Mouse (Mus musculus) megakaryocyte, embryonic 14.5 days (primary cell): ENCODE results near the gene Meaf6. TPM values are rescaled to one million over a fixed set of nuclear protein-coding genes. Genes with fewer than 3 reads are reported as not detected.

Experiments used
- H3K27me3 ChIP-seq: replicated peaks from 2 replicates; pipeline ENCODE3; 2012; ENCODE audit warnings: inconsistent platforms
- H3K36me3 ChIP-seq: replicated peaks from 2 replicates; pipeline ENCODE3; 2012; ENCODE audit warnings: low read length, inconsistent platforms, mixed read lengths
- H3K4me1 ChIP-seq: 2 replicates; pipeline ENCODE4 v1.6.1; 2012; ENCODE audit warnings: inconsistent platforms
- H3K4me3 ChIP-seq: replicated peaks from 2 replicates; pipeline ENCODE3; 2012; ENCODE audit warnings: moderate library complexity, mild to moderate bottlenecking, inconsistent platforms
- H3K9me3 ChIP-seq: 2 replicates; pipeline ENCODE4 v1.6.1; 2012; ENCODE audit warnings: inconsistent platforms
- FLI1 ChIP-seq: IDR thresholded peaks from 2 replicates; pipeline ENCODE4 v1.6.1; 2012; ENCODE audit warnings: low read length, inconsistent platforms, mixed read lengths
- GATA1 ChIP-seq: IDR thresholded peaks from 3 replicates; pipeline ENCODE4 v1.6.1; 2012; ENCODE audit warnings: mixed read lengths, low read length, inconsistent platforms, borderline replicate concordance
- polyA plus RNA-seq: library from polyadenylated mRNA; stranded (reverse); fragments of >175 nt; gene quantifications from 2 replicates; pipeline ENCODE4 v1.2.3, GENCODE M21; 2012; ENCODE audit warnings: low replicate concordance; ENCODE audit not compliant: insufficient read depth

The Meaf6 gene
- polyA plus RNA-seq, 1 experiment, result 52.8 TPM

DNA sequence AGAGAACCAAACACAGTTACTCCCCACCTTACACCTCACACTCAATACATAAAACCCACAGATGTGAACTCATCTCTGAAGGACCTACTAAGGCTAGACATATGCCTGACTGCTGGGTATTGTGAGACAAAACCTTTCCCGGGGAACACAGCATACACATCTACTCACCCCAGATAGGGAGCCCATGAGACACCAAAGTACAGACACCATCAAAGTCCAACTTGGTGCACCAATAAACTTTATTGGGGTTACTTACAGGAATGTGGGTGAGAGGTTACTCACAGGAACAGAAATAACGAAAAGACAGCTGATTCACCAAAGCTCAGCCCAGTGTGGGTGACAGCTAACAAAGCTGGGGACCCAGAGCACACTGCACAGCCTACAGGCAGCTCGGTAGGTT is 72.4 kb downstream of the Meaf6 start:
- H3K27me3 ChIP-seq, result peaks cover 30% of the 10 kb centered on the region
- H3K36me3 ChIP-seq, result no peaks in the 10 kb centered on the region
- H3K4me1 ChIP-seq, result peaks cover 66% of the 10 kb centered on the region
- TF ChIP-seq FLI1, result no peak
- no peak for TF ChIP-seq GATA1
- H3K9me3 ChIP-seq, result no peaks in the 10 kb centered on the region
- H3K4me3 ChIP-seq, result peak overlapping the region; percentile 81

- no peak for TF ChIP-seq FLI1
- TF ChIP-seq GATA1, result no peak
- Histone ChIP-seq H3K36me3 (no peaks in the 10 kb centered on the region), H3K4me1 (peaks cover 71% of the 10 kb centered on the region), H3K27me3 (peaks cover 36% of the 10 kb centered on the region), H3K4me3 (peak overlapping the region; percentile 14), H3K9me3 (no peaks in the 10 kb centered on the region)
These were observed 73.1 kb downstream of the Meaf6 start for GRCm38 (mm10) chr4:125158081-125158480.

DNA sequence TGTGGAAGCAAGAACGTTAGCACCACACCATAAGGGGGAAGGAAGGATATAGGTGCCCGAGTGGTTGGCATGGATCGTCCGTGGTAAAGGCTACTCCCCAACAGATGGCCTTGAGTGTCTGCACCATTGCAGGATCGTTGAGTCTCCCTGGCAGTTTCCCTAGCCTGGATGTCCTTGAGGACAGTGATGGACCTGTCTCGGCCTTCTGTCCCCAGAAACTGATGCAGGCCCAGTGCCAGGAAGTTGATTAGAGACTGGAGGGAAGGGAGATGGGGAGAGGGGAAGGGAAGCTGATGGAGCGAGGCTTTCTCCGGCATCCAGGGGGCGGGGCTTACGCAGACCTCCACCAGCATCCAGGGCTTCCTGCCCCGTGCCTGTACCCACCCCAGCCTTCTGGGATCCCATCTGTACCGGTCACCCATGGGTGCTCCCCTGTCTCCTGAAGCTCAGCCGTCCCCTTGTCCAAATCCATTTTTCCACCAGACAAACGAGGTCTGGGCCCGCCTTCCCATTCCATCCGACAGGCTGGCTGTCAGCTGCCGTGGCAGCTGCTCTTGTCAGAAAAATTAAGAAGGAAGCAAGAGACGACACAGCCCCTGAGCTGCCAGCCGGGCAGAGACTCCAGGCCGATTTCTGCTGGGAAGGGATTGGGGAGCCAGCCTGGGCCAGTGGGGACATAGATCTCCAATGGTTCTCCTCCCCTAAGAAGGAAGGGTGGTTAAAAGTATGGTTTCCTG is 73.8 kb downstream of the Meaf6 start:
- Histone ChIP-seq H3K27me3 (peaks cover 42% of the 10 kb centered on the region), H3K9me3 (no peaks in the 10 kb centered on the region), H3K4me3 (peak overlapping the region; percentile 24)

DNA sequence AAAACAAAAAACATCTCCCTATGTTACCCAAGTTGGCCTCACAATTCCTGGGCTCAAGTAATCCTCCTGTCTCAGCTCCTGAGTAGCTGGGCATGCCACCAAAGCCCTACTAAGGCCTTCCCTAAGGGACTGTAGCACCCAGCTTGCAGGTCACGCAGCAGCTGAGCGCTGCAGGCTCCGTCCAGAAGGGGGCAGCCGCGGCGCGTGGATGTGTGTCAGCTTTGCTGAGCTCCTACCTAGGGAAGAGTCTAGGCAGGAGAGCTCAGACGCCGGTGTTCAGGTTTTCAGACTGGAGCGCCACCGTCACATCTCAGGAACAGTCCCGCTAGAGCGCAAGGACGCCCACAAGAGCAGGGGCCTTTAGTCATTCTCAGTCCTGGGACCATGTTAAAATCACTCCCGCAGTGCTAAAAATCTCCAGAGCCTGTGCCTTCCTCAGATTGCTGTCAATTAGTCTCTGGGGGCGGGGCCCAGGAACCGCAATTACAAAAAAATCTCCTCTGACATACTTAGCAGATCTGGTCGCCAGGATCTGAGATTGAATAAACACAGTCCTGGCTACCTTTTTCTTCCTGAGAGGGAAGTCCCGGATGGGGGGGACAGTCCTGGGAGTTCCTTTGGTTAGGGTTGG is 75.5 kb downstream of the Meaf6 start:
- peaks cover 56% of the 10 kb centered on the region for H3K4me1 ChIP-seq
- H3K27me3 ChIP-seq, result peaks cover 54% of the 10 kb centered on the region
- TF ChIP-seq FLI1 (no peak), GATA1 (no peak)
- no peaks in the 10 kb centered on the region for H3K36me3 ChIP-seq
- peak overlapping the region; percentile 44 for H3K4me3 ChIP-seq
- H3K9me3 ChIP-seq, result peaks cover 9% of the 10 kb centered on the region

More for the DNA sequence above, 73.8 kb downstream of the Meaf6 start:
- TF ChIP-seq GATA1, result no peak
- no peak for TF ChIP-seq FLI1
- Histone ChIP-seq H3K36me3 (no peaks in the 10 kb centered on the region), H3K4me1 (peaks cover 67% of the 10 kb centered on the region)

GRCm38 (mm10) chr4:125160951-125161331 is 76.0 kb downstream of the Meaf6 start:
- peaks cover 11% of the 10 kb centered on the region for H3K9me3 ChIP-seq
- H3K4me3 ChIP-seq, result no peak overlapping the region
- TF ChIP-seq FLI1 (no peak), GATA1 (no peak)
- peaks cover 54% of the 10 kb centered on the region for H3K27me3 ChIP-seq
- no peaks in the 10 kb centered on the region for H3K36me3 ChIP-seq
- peaks cover 51% of the 10 kb centered on the region for H3K4me1 ChIP-seq

GRCm38 (mm10) chr4:125161392-125161791 is 76.5 kb downstream of the Meaf6 start:
- peaks cover 11% of the 10 kb centered on the region for H3K9me3 ChIP-seq
- TF ChIP-seq FLI1 (no peak), GATA1 (no peak)
- H3K36me3 ChIP-seq, result no peaks in the 10 kb centered on the region
- peaks cover 54% of the 10 kb centered on the region for H3K27me3 ChIP-seq
- H3K4me3 ChIP-seq, result no peak overlapping the region
- H3K4me1 ChIP-seq, result peaks cover 46% of the 10 kb centered on the region

DNA sequence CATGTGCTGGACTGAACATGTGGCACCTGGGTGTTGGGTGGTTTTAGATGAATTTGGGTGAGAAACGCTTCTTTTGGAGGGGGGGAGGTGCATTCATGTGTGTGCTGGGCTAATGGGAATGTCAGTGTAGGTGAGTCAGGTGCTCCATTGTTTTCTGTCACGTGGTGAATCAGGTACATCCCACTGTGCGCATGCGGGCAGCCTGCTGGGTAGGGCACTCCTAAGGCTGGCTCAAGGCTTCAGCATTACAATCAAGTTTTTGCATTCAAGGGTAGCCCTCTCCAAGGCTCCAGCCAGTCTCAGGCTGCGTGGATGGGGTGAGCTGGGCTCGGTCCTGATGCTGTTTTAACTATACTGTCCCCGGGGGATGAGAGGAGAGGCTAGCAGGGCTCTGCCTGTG is 77.8 kb downstream of the Meaf6 start:
- Histone ChIP-seq H3K36me3 (no peaks in the 10 kb centered on the region), H3K4me3 (no peak overlapping the region), H3K27me3 (peaks cover 61% of the 10 kb centered on the region), H3K9me3 (peaks cover 11% of the 10 kb centered on the region), H3K4me1 (peaks cover 33% of the 10 kb centered on the region)
- no peak for TF ChIP-seq FLI1
- TF ChIP-seq GATA1, result no peak

Other genes starting within 250 kb of the Meaf6 start
- 13.4 and 15.0 TPM in 2 replicates for gene Yrdc, start 234.5 kb upstream of the Meaf6 start, polyA plus RNA-seq
- gene 1110065P20Rik, start 233.9 kb upstream of the Meaf6 start, polyA plus RNA-seq, result 19.3 and 30.5 TPM in 2 replicates
- gene Maneal, start 223.0 kb upstream of the Meaf6 start, polyA plus RNA-seq, result not detected in 2 replicates
- gene Epha10, start 204.2 kb upstream of the Meaf6 start, polyA plus RNA-seq, result not detected in 2 replicates
- gene 9930104L06Rik, start 148.1 kb upstream of the Meaf6 start, polyA plus RNA-seq, result 1.6 TPM in 1 of 2 replicates, not detected in the other
- gene Cdca8, start 145.8 kb upstream of the Meaf6 start, polyA plus RNA-seq, result 74.9 and 113 TPM in 2 replicates
- 1.2 TPM in 1 of 2 replicates, not detected in the other for gene Rspo1, start 98.7 kb upstream of the Meaf6 start, polyA plus RNA-seq
- gene Gnl2, start 68.5 kb upstream of the Meaf6 start, polyA plus RNA-seq, result 1.6 and 16.3 TPM in 2 replicates
- gene Dnali1, start 19.4 kb upstream of the Meaf6 start, polyA plus RNA-seq, result not detected in 2 replicates
- gene Snip1, start 18.5 kb upstream of the Meaf6 start, polyA plus RNA-seq, result 4.0 and 10.9 TPM in 2 replicates
- gene Zc3h12a, start 42.7 kb downstream of the Meaf6 start, polyA plus RNA-seq, result 19.3 and 20.5 TPM in 2 replicates